Mouse (Mus musculus) testis, adult 2 months (tissue): Measurements from ENCODE around the gene Ubox5. TPM values are rescaled to one million over a fixed set of nuclear protein-coding genes. Genes with fewer than 3 reads are reported as not detected.
A peak's percentile ranks its signal among the peaks of the same experiment; 100 is the strongest.

ENCODE experiments used
- H3K27ac ChIP-seq: fragments of 200-500 bp; 2 replicates; pipeline ENCODE4 v1.5.1; 2012; ENCODE audit warnings: low read depth, low read length; ENCODE audit not compliant: control insufficient read depth, insufficient read depth
- H3K27me3 ChIP-seq: fragments of 200-500 bp; 2 replicates; pipeline ENCODE4 v1.6.1; 2012; ENCODE audit warnings: mild to moderate bottlenecking, low read length, moderate library complexity; ENCODE audit not compliant: control insufficient read depth, insufficient read depth
- H3K36me3 ChIP-seq: fragments of 200-500 bp; 2 replicates; pipeline ENCODE4 v1.6.1; 2012; ENCODE audit warnings: mild to moderate bottlenecking, low read length; ENCODE audit not compliant: control insufficient read depth, insufficient read depth
- H3K4me1 ChIP-seq: fragments of 200-500 bp; 2 replicates; pipeline ENCODE4 v1.6.1; 2012; ENCODE audit warnings: low read length; ENCODE audit not compliant: control insufficient read depth, insufficient read depth
- H3K4me3 ChIP-seq: fragments of 200-500 bp; 2 replicates; pipeline ENCODE4 v1.5.1; 2012; ENCODE audit warnings: low read depth, mild to moderate bottlenecking, low read length, moderate library complexity, mixed read lengths; ENCODE audit not compliant: control insufficient read depth
- CTCF ChIP-seq: fragments of 200-500 bp; IDR thresholded peaks from 2 replicates; pipeline ENCODE4 v1.5.1; 2012; ENCODE audit warnings: low read depth, mild to moderate bottlenecking, inconsistent platforms, low read length, moderate library complexity; ENCODE audit not compliant: control insufficient read depth, insufficient read depth, insufficient replicate concordance
- POLR2A ChIP-seq: fragments of 200-500 bp; IDR thresholded peaks from 2 replicates; pipeline ENCODE4 v1.6.1; 2012; ENCODE audit warnings: low read depth, mild to moderate bottlenecking, inconsistent platforms, low read length, moderate library complexity; ENCODE audit not compliant: control insufficient read depth
- polyA plus RNA-seq: library from polyadenylated mRNA; depleted of rRNA; stranded (reverse); fragments of >200 nt; gene quantifications from 2 replicates; pipeline ENCODE4 v1.2.3, GENCODE M21; 2012; rRNA removed

Ubox5 gene
- polyA plus RNA-seq: 7.7 and 8.0 TPM in 2 replicates

DNA sequence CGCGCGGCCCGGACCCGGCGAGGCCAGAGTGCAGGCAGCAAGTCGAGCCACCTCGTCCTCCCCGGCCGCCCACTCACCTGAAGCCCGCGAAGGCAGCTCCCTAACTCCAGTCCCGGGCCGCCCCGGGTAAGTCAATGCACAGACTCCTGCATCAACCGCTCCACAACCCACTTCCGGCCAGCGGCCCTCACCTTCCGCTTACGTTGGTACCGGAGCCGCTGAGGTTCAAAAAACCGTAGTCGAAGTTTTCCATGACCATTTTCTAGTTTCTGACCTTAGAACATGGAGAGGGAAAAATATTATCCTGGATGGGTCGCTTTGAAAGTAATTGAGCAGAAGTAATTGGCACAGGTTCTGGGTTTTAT, at the start of gene Ubox5, which contains the start of gene Fastkd5:
TSS of gene Ubox5 (minus strand) at position 200 of the 365 bp plus-strand sequence.
TSS of gene Fastkd5 (minus strand) at position 189 of the 365 bp plus-strand sequence.
- H3K36me3 ChIP-seq: no peaks in the 10 kb centered on the region; the same call in 1 of the 2 replicates
- peak within 1 kb of the TSS; percentile 77 for H3K27ac ChIP-seq
- TF ChIP-seq POLR2A (peak; percentile 61; the same call in 1 of the 2 replicates), CTCF (no peak)
- no peaks in the 10 kb centered on the region for H3K27me3 ChIP-seq
- H3K4me3 ChIP-seq: peak within 1 kb of the TSS; percentile 98
- H3K4me1 ChIP-seq: peaks cover 10% of the 10 kb centered on the region

GRCm38 (mm10) chr2:130679154-130679553, 49.3 kb upstream of the Ubox5 start:
- Histone ChIP-seq H3K4me1 (0 out of 2 replicates have a peak, but pooled peaks cover 2% of the 10 kb centered on the region), H3K36me3 (peaks cover 10% of the 10 kb centered on the region), H3K27ac (no peak overlapping the region), H3K4me3 (no peak overlapping the region), H3K27me3 (no peaks in the 10 kb centered on the region)
- TF ChIP-seq POLR2A (no peak), CTCF (no peak)

DNA sequence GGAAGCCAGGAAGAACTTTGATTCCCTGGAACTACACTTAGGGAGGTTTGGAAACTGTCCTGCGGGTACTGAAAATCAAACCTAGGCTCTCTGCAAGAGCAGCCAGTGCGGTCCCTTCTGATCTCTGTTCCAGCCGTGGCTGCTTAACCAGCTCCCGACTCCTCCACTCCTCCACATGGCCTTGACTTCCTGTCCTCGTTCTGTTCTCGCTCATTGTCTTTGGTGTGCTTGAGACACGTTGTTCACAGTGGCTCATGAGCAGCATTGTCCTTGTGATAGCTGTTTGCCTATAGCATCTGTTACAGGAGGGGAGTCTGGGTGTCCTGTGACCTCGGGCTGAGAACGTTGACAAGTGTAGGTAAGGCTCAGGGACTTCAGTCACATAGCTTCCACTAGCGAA, 47.4 kb upstream of the Ubox5 start:
- TF ChIP-seq POLR2A (no peak), CTCF (no peak)
- Histone ChIP-seq H3K27me3 (no peaks in the 10 kb centered on the region), H3K4me3 (no peak overlapping the region), H3K27ac (peak overlapping the region; percentile 3; the same call in 1 of the 2 replicates), H3K36me3 (peaks cover 10% of the 10 kb centered on the region), H3K4me1 (0 out of 2 replicates have a peak, but pooled peaks cover 2% of the 10 kb centered on the region)

DNA sequence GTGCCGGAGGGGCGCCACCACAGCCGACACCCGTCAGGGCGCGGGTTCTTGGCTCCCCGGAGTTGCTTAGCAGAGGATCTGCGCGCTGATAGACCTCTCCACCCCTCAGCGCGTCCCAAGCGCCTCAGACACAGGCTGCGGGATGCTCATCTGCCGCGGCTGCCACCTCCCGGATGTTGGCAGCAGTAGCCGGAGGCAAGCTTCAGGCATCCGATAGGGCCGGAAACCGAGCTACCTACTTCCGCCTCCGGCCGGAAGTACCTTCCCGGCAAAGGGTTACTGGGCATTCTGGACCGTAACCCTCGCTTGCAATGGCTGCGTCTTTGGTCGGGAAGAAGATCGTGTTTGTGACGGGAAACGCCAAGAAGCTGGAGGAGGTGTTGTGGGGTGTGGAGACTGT, 37.7 kb upstream of the Ubox5 start, which contains the start of gene Itpa:
TSS of gene Itpa (plus strand) at position 52 of the 400 bp plus-strand sequence.
- Histone ChIP-seq H3K4me3 (peak within 1 kb of the TSS; percentile 96), H3K4me1 (peaks cover 13% of the 10 kb centered on the region), H3K27ac (peak within 1 kb of the TSS; percentile 83), H3K36me3 (no peaks in the 10 kb centered on the region; the same call in none of the 2 replicates), H3K27me3 (no peaks in the 10 kb centered on the region)
- no peak; the same call in 1 of the 2 replicates for TF ChIP-seq CTCF
- peak; percentile 70 for TF ChIP-seq POLR2A

DNA sequence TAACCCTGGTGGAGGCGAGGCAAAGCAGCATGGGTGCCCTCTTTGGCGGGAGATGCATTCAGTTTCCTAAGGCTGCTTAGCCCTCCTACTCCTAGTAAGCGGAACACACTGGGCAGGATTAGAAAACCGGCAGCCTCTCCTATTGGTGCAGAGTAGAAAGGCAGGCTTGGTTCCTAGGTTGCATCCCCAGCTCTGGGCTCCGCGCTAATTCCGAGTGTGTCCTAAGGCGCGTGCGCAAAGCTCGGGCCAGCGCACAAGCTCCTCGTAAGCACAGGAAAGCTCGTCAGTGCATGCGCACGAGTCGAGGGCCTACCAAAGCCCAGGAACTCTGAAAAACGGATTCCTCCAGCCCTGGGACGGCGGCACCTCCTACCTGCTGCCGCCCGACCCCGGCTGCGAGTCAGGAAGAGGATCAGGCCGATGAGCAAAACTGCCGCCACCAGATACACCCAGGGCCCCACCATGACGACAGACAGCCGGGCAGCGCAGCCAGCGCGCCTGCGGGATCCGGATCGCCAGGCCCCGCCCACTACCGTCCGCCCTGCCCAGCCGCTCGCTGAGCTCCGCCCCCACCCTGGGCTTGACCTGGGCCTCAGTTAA, 34.4 kb upstream of the Ubox5 start, which contains the start of gene Ddrgk1:
TSS of gene Ddrgk1 (minus strand) at position 558 of the 600 bp plus-strand sequence.
- H3K4me1 ChIP-seq: peaks cover 13% of the 10 kb centered on the region
- no peaks in the 10 kb centered on the region for H3K27me3 ChIP-seq
- H3K27ac ChIP-seq: peak within 1 kb of the TSS; percentile 99
- TF ChIP-seq CTCF (no peak), POLR2A (peak; percentile 89)
- peak within 1 kb of the TSS; percentile 95 for H3K4me3 ChIP-seq
- no peaks in the 10 kb centered on the region for H3K36me3 ChIP-seq

- TF ChIP-seq CTCF (no peak), POLR2A (no peak)
- H3K4me3 ChIP-seq: no peak overlapping the region
- H3K27ac ChIP-seq: no peak overlapping the region
- H3K27me3 ChIP-seq: no peaks in the 10 kb centered on the region
- H3K36me3 ChIP-seq: no peaks in the 10 kb centered on the region; the same call in 1 of the 2 replicates
- H3K4me1 ChIP-seq: peaks cover 12% of the 10 kb centered on the region
Measured at GRCm38 (mm10) chr2:130663342-130663741, 33.5 kb upstream of the Ubox5 start.

DNA sequence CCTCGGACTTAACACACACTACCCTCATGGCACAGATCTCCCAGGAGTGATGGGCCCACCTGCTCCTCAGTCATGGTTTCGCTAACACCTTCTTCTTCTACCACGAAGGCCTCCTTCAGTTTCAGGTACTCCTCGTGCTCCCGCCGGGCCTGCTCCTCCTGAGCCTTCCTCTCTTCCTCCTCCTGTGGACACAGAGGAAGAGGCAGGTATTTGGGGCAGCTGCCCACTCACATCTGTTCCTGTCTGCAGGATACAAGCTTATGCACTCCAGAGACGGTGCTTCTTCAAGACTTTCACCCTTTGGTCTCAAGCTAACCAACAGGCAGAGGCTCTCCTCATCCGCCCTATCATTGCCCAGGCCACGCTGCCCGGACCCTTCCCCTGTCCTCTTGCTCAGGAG, 28.7 kb upstream of the Ubox5 start:
- Histone ChIP-seq H3K36me3 (no peaks in the 10 kb centered on the region; the same call in 1 of the 2 replicates), H3K27ac (no peak overlapping the region), H3K27me3 (no peaks in the 10 kb centered on the region), H3K4me3 (no peak overlapping the region), H3K4me1 (peaks cover 3% of the 10 kb centered on the region)
- TF ChIP-seq CTCF: no peak
- no peak for TF ChIP-seq POLR2A
